Mouse (Mus musculus): ENCODE results near the gene Krtap13-1. TPM values are rescaled to one million over a fixed set of nuclear protein-coding genes. Genes with fewer than 3 reads are reported as not detected.
"Not testable (repeated sequence)": the region's sequence is repeated elsewhere in the genome, so short reads cannot be mapped to it uniquely, and the experiment has no call there.

Gene Krtap13-1
- total RNA-seq (2021), result not detected
- long read RNA-seq, result 0 reads

DNA sequence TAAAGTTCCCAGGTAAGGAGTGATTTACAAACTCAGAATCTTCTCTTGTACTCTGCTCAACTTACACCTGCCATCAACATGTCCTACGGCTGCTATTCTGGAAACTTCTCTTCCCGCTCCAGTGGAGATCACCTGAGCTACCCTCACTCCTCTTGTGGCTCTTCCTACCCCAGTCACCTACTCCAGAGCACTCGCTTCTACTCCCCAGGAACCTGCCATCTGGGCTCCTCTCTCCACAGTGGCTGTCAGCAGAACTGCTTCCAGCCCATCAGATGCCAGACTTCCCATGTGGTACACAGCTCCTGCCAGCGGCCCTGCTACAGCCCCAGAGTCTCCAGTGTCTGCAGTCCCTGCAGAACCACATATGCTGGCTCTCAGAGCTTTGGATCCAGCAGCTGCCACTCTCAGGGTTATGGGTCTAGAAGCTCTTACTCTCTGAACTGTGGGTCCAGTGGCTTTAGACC, at the start of gene Krtap13-1:
Gene Krtap13-1 (plus strand): TSS at position 51 of the 464 bp plus-strand sequence.
- DNase-seq (ENCODE audit: low spot score in 2 of 2), result peak; percentile 39 to 45

DNA sequence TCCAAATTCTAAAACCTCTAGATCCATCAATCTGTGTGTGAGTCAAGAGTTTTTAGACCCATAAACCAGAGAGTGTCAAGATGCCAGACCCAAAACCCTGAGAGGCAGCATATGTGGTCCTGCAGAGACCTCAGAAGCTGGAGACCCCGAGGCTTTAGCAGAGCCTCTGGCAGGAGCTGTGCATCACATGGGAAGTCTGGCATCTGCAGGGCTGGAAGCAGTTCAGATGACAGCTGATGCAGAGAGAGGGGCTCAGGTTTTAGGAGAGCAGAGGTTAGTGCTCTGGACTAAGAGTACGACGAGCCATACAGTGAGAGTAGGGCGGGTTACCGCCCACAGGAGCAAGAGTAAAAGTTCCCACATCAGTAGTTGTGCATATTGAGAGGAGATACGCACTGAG, 49.6 kb upstream of the Krtap13-1 start:
- no peak for DNase-seq (ENCODE audit: low spot score in 2 of 2)

DNA sequence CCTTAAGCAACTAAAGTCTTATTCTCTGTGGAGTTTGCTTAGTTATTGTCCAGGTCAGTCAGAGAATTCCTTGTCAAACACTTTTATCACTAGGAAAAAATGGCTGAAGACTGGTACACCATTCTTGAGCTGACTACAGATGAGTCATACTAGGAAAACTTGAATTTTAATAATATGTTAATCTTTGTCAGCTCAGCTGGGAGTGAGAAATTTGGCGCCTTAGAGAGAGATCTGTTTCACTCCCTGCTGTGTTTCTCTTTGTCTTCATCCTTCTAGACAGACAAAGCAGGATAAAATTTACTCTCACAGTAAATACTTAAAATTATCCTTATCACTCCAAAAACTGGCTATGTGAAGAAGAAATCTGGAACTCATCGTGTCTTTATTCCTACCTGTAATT, 47.4 kb upstream of the Krtap13-1 start:
- no peak for DNase-seq (ENCODE audit: low spot score in 2 of 2)

DNA sequence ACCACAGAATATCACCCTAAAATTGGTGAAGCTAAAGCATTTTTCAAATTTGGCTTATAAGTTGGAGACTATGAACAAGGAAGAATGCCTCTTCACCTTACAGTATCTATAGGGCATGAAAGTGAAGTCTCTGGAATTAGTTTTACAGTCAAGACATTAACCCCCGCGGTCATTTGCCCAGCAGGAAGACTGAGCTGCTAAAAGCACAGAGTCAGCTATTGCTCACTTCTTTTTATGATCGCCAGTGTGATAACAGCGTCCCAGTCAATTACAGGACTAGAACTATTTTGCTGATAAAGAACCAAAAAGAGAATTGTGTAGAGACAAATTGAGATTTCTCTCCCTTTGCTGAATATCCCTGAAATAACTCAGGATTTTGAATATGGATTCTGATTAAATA, 32.4 kb upstream of the Krtap13-1 start:
- DNase-seq (ENCODE audit: low spot score in 2 of 2), result no peak

DNA sequence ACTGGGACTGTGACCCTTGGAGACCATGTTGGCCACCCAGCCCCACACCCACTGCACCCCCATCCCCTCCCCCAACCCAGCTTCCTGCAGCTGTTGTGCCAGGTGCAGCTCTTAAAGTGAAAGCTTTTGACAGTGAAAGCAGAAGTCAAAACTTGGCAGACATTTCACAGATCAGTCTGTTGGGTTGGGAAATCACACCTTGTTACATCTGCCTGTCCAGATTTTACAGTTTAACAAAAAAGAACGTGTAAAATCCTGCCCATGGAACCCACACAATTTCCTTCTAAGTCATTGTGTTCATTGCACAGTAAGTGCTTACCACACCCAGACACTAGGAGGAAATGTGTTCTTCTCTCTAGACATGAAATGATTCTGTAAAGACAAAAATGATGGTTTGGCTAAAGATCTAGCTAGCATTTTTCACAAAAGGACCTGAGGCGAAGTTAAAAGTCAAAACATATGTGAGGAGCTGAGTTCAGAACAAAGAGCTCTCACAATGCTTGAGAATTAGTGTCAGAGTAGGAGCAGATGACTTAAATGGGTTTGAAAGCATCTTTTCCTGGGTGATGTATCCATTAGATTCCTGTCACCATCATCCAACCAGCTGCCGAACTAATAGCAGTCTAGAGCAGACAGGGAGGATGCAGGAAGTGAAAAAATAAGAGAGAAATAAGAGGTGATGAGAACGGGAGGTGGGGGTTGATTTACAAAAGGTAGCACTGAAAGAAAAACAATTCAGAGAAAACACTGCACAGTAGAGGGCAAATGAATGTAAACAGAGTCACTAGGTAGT, 27.4 kb upstream of the Krtap13-1 start:
- no peak for DNase-seq (ENCODE audit: low spot score in 2 of 2)

DNA sequence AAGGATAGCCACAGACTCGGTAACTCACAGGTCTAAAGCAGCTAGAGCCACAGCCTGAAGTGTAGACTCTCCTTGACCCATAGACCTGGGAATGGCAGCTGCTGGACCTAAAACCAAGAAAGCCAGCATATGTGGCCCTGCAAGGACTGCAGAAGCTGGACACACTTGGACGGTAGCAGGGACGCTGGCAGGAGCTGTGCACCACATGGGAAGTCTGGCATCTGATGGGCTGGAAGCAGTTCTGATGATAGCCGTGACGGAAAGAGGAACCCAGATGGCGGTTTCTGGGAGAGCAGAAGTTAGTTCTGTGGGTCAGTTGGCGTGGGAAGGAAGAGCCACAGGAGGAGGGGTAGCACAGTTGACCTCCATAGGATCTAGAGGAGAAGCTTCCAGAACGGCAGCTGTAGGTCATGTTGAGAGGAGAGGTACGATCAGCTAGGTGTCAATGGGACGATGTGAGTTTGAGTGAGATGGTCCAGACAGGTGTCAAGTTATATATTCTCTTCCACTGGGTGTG, 21.1 kb upstream of the Krtap13-1 start, which contains the start of gene 2310061N02Rik:
Gene 2310061N02Rik (minus strand): TSS at position 467 of the 517 bp plus-strand sequence.
- DNase-seq (ENCODE audit: low spot score in 2 of 2), result peak; percentile 4 to 11

DNA sequence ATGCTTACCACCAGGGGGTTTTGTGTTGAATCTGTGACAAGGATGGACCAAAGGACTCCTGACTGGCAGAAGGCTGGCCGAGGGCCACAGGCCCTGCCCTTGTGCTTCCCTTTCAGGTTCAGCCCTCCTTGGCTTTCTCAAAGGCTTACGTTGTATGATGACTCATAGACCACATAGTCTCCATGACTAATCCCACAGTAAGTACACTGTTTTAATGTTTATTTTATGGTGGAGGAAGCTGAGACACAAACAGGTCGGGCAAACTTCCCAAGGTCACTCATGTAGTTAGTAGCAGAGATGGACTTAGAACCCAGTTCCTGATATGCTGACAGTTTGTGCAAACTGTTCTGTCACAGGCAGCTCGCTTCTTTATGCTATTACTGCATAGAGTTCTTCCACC, 17.9 kb upstream of the Krtap13-1 start:
- no peak for DNase-seq (ENCODE audit: low spot score in 2 of 2)

DNA sequence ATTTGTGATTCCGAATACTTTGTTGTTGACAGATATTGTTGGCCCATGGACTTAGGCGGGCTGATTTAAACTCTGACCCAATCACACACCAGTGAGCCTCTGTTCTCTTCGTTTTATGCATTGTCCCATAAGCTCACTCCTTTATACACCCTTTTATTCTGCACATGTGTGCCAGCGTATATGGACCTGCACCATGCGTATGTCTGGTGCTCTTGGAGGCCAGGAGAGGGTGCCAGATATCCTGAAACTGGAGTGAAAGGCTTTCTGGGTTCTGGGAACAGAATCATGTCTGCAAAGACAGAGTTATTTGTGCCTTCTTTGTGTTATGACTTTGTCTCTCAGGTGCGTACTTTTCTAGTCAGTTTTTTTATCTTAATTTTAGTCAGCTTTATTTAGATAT, 17.4 kb upstream of the Krtap13-1 start:
- DNase-seq (ENCODE audit: low spot score in 2 of 2), result no peak

DNA sequence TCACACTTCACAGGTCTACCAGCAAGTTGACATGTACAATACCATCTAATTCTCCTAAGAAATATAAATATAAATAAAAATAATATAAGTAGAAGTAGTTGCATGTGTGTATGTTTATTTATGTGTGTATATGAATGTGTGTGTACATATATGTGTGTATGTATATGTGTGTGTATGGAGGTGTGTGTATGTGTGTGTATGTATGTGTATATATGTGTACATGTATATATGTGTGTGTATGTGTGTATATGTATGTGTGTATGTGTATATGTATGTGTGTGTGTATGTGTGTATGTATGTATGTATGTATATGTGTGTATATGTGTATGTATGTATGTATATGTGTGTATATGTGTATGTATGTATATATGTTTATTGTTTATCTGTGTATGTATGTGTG, 12.1 kb upstream of the Krtap13-1 start:
- DNase-seq (ENCODE audit: low spot score in 2 of 2), result no peak

DNA sequence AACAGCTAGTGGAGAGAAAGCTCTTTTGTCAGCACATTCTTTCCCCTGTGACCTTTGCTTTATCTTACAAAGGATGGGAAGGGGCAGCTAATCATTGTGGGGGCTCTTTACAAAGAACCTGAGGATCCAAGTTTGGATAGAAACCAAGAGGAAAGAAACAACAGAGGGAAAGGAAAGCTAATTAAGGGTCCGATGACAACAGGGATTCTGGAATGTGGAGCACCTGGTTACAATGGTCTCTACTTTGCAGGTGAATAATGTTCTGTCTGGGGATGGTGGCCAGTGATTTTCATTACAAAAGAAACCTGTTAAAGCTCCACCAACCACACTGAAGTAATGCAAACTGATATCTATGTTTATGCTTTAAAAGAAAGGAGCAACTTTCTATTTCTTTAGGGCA, 8.6 kb upstream of the Krtap13-1 start:
- DNase-seq (ENCODE audit: low spot score in 2 of 2), result no peak

DNA sequence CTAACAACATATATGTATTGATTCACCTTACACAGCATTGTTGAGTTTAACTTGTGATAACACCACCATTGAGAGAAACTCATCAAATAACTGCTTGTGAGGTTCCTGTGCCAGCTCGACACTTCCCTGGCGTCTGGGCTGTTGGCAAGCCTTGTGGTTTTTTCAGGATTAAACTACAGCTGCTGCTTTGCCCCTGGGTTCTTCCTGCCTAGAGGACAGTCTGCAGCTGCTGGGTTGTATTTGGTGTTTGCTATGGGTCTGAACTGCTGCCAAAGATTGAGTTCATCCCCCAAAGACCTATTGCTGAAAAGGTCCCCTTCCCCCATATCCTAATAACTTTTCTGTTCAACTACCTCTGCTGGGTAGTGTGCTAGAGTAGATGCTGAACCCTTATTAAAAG, 6.7 kb downstream of the Krtap13-1 start:
- no peak for DNase-seq (ENCODE audit: low spot score in 2 of 2)

DNA sequence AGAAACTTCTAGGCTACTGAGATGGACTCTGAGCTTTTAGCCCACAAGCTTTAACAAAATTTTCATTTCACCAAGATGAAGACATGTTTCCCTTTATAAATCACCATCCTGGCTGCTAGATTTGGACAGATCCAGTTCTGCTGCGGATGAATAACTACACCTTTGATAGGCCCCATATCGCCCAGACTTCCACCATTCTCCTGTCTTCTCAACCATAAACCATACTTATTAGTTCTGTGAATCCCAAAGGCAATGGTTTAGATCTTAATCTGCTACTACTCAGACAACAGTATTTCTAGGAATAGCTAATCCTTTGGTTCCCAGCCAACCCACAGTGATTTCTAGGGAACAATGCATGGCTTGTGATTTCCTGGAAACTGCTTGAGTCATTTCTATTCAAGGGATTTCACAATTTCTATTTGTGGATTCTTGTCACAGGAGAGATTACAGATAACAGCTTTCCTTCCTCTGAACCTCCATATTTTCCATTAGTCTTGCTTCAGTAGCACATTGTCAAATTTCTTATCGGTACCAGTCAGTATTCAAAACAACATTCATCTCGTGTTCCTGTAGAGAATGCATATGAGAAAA, 16.2 kb downstream of the Krtap13-1 start:
- no peak for DNase-seq (ENCODE audit: low spot score in 2 of 2)

DNA sequence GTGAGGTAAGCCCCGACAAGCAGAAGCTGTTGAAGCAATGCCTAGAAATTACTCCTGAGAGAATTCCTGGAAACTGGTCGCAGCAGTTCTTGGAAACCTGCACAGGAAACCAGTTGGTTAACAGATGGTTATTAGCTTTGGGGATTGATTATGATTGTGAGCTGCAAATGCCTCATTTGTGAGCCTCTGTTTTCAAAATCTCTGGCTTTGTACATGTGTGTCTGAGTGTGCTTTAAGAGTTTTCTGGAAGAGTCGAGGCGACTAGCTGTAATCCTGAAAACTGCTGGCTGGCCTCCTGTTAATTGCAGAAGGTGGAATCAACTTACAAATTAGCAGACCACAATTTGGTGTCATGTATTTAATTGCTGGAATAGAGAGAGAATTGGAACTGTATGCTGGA, 19.3 kb downstream of the Krtap13-1 start:
- peak; percentile 4 to 18 for DNase-seq (ENCODE audit: low spot score in 2 of 2)

DNA sequence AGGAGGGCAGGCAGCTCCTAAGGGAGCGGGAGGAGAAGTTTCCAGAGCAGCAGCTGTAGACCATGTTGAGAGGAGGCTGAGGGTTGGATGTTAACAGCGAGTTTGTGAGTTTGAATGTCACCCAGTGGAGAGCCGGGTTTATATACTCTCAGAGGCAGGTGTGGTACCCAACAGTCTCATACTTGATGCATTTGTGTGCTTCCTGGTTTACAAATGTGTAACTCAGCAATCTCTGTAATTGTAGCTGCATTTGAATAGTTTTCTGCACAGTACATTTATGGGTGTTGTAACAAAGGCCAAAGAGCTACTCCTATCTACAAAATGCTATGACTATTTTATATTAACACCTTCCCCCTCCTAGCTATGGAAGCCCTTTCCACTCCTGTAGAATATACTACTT, 22.9 kb downstream of the Krtap13-1 start, which contains the start of gene Krtap13:
Gene Krtap13 (minus strand): TSS at position 101 of the 400 bp plus-strand sequence.
- DNase-seq (ENCODE audit: low spot score in 2 of 2), result not testable (repeated sequence)

DNA sequence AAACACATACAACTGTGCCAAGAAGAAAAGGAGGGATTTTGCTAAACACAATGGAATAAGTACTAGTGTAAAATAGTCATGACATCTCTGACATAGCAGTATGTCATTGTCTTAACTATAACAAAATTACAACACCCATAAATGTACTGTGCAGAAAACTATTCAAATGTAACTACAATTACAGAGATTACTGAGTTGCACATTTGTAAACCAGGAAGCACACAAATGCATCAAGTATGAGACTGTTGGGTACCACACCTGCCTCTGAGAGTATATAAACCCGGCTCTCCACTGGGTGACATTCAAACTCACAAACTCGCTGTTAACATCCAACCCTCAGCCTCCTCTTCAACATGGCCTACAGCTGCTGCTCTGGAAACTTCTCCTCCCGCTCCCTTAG, 29.9 kb downstream of the Krtap13-1 start, which contains the start of gene 2310034C09Rik:
Gene 2310034C09Rik (plus strand): TSS at position 301 of the 400 bp plus-strand sequence.
- not testable (repeated sequence) for DNase-seq (ENCODE audit: low spot score in 2 of 2)

DNA sequence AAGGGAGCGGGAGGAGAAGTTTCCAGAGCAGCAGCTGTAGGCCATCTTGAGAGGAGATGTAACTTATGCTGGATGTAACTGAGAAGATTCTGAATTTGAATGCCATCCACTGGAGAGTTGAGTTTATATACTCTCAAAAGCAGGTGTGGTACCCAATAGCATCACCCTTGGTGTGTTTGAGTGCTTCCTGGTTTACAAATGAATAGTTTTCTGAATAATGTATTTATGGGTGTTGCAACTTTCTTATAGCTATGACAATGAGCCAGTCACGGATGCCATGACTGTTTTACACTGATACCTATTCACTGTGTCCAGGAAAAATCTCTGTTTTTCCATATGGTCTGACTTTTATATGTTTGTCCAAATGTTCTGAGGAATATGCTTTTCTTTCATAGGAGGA, 45.4 kb downstream of the Krtap13-1 start, which contains the start of gene 2310057N15Rik:
Gene 2310057N15Rik (minus strand): TSS at position 101 of the 400 bp plus-strand sequence.
- no peak for DNase-seq (ENCODE audit: low spot score in 2 of 2)

DNA sequence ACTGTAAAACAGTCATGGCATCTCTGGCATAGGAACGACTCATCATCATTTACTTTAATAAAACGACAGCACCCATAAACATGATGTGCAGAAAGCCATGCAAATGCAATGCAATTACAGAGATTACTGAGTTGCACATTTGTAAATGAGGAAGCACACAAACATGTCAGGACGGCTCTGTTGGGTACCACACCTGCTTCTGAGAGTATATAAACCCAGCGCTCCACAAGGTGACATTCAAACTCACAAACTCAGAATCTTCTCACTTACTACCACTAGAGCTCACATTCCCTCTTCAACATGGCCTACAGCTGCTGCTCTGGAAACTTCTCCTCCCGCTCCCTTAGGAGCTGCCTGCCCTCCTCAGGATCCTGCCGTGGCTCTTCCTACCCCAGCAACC, 48.9 kb downstream of the Krtap13-1 start, which contains the start of gene Gm5965:
Gene Gm5965 (plus strand): TSS at position 301 of the 400 bp plus-strand sequence.
- DNase-seq (ENCODE audit: low spot score in 2 of 2), result no peak

Other genes with a start within 250 kb of the Krtap13-1 start
- not detected for gene Cldn17, start 221.9 kb upstream of the Krtap13-1 start, total RNA-seq (2021)
- gene Cldn8, start 165.7 kb upstream of the Krtap13-1 start, total RNA-seq (2021), result not detected
- gene Krtap24-1, start 116.6 kb upstream of the Krtap13-1 start, total RNA-seq (2021), result not detected
- not detected for gene 2310079G19Rik, start 101.2 kb upstream of the Krtap13-1 start, total RNA-seq (2021)
- gene Krtap26-1, start 81.1 kb upstream of the Krtap13-1 start, total RNA-seq (2021), result not detected
- not detected for gene Krtap27-1, start 57.2 kb upstream of the Krtap13-1 start, total RNA-seq (2021)
- not detected for gene 2310061N02Rik, start 20.9 kb upstream of the Krtap13-1 start, total RNA-seq (2021)
- gene Krtap13, start 22.8 kb downstream of the Krtap13-1 start, total RNA-seq (2021), result not detected
- gene 2310034C09Rik, start 30.0 kb downstream of the Krtap13-1 start, total RNA-seq (2021), result not detected
- gene 2310057N15Rik, start 45.3 kb downstream of the Krtap13-1 start, total RNA-seq (2021), result not detected
- gene Gm5965, start 49.0 kb downstream of the Krtap13-1 start, total RNA-seq (2021), result not detected
- not detected for gene Gm20741, start 83.4 kb downstream of the Krtap13-1 start, total RNA-seq (2021)
- not detected for gene Krtap15, start 91.4 kb downstream of the Krtap13-1 start, total RNA-seq (2021)
- gene Krtap14, start 97.3 kb downstream of the Krtap13-1 start, total RNA-seq (2021), result not detected
- gene Krtap19-1, start 140.5 kb downstream of the Krtap13-1 start, total RNA-seq (2021), result not detected
- gene Krtap19-2, start 145.4 kb downstream of the Krtap13-1 start, total RNA-seq (2021), result not detected
- not detected for gene Krtap19-3, start 149.2 kb downstream of the Krtap13-1 start, total RNA-seq (2021)
- not detected for gene Krtap19-4, start 156.2 kb downstream of the Krtap13-1 start, total RNA-seq (2021)
- not detected for gene Krtap19-5, start 167.6 kb downstream of the Krtap13-1 start, total RNA-seq (2021)
- not detected for gene Krtap19-9b, start 203.4 kb downstream of the Krtap13-1 start, total RNA-seq (2021)
- gene Krtap16-3, start 234.0 kb downstream of the Krtap13-1 start, total RNA-seq (2021), result not detected

All from layer of hippocampus, postnatal 10 days (tissue).